Mouse (Mus musculus): ENCODE measurements at regions not wholly inside any gene's neighbourhood (a gene's known extent, or its start where the extent isn't known, plus 50 kb on each side); places are given as distances from the start of the nearest gene placed in this dataset.

GRCm38 (mm10) chr13:72937246-72937645, 308.6 kb downstream of the Irx2 start:
- DNase-seq (ENCODE audit: low spot score): no peak
- H3K36me3 ChIP-seq (ENCODE audit: control insufficient read depth, insufficient read depth, low read length): no peaks in the 10 kb centered on the region
- no peaks in the 10 kb centered on the region for H3K4me1 ChIP-seq (ENCODE audit: control insufficient read depth, insufficient read depth, low read length)
- ATAC-seq (ENCODE audit: low read depth): no peak
- H3K4me2 ChIP-seq (ENCODE audit: low read depth, low read length): no peak overlapping the region
- 84% methylated on average over 4 of the region's 4 CpGs for WGBS
- H3K4me3 ChIP-seq (ENCODE audit: low read depth, low read length): no peak overlapping the region
- no peak overlapping the region for H3K27ac ChIP-seq (replicated peaks; ENCODE audit: low read depth, low read length)
- no peaks in the 10 kb centered on the region for H3K27me3 ChIP-seq (replicated peaks; ENCODE audit: control insufficient read depth, insufficient read depth, low read length)
- H3K9me3 ChIP-seq (ENCODE audit: control insufficient read depth, low read length): no peaks in the 10 kb centered on the region
- H3K9ac ChIP-seq (ENCODE audit: low read depth, low read length): no peak overlapping the region

DNA sequence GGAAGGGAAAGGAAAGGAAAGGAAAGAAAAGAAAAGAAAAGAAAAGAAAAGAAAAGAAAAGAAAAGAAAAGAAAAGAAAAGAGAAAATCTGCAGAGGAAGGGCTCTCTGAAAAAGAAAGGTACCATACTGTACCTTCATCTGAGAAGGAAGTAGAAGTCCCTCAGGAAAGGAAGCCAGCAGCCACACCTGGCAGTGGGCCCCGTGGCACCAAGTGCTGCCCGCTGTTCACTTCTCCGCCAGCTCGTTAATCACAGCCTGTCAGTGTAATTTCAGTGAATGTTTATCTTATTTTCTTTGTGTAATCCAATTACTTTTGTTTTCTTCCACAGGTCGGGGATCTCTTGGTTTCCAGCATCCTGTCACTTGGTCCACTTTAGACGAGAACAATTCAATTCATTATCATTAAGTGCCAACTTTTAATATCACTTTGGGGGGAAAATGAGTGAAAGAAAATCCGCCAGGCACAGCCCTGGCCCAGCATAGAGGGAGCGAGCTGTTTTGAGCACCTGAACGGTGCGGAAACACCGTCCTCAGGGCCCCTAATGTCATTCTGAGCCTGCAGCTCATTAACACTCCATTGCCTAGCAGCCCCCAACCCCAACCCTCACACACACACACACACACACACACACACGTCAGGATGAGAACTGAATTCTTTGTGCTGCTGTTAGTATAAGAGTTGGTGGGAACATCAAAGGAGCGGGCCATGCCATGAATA, 309.7 kb downstream of the Irx2 start:
- Histone ChIP-seq H3K4me2 (ENCODE audit: low read depth, low read length) (no peak overlapping the region), H3K9me3 (ENCODE audit: control insufficient read depth, low read length) (no peaks in the 10 kb centered on the region), H3K36me3 (ENCODE audit: control insufficient read depth, insufficient read depth, low read length) (no peaks in the 10 kb centered on the region), H3K4me1 (ENCODE audit: control insufficient read depth, insufficient read depth, low read length) (no peaks in the 10 kb centered on the region), H3K27me3 (replicated peaks; ENCODE audit: control insufficient read depth, insufficient read depth, low read length) (no peaks in the 10 kb centered on the region), H3K4me3 (ENCODE audit: low read depth, low read length) (no peak overlapping the region), H3K27ac (replicated peaks; ENCODE audit: low read depth, low read length) (no peak overlapping the region), H3K9ac (ENCODE audit: low read depth, low read length) (no peak overlapping the region)
- no peak for ATAC-seq (ENCODE audit: low read depth)
- DNase-seq (ENCODE audit: low spot score): no peak
- WGBS: 38% methylated on average over 13 of the region's 13 CpGs

DNA sequence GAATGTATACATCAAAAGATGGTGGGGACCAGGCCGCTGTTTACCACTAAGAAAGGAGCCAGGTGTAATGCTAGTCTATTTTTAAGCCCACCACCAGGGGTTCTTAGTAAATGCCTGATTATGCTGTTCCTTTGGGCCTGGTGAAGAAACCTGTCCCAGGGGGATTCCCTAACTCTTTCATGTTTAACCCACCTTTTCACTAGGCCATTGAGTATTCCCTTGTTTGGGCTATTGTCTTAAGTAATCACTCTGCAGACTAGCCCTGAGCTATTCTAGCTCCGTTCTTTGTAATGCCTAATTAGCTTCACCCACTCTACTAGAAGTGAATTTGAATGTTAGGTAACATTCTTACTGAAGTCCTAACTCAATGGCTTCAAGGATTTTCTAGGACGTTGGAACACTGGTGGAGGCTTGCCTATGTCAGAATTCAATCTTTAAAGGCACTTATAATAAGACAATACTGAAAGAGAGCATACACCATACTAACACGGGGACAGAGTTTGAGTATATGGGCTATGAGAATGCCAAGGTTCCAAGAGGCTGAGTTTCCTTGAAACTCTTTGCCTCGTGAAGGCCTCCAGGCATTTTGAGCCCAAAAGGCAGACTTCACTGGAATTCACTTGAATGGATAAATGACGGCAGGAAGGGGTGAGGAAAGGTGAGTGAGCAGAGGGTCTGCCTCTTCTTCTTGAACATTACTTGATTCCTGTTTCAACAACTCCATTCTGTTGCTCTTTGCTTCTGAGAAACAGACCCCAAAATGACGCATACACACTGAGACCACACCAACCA, 312.7 kb upstream of the Irx4 start:
- no peaks in the 10 kb centered on the region for H3K9me3 ChIP-seq (ENCODE audit: control insufficient read depth, low read length)
- H3K4me3 ChIP-seq (ENCODE audit: low read depth, low read length): no peak overlapping the region
- no peaks in the 10 kb centered on the region for H3K27me3 ChIP-seq (replicated peaks; ENCODE audit: control insufficient read depth, insufficient read depth, low read length)
- 53% methylated on average over 7 of the region's 7 CpGs for WGBS
- H3K27ac ChIP-seq (replicated peaks; ENCODE audit: low read depth, low read length): no peak overlapping the region
- no peaks in the 10 kb centered on the region for H3K4me1 ChIP-seq (ENCODE audit: control insufficient read depth, insufficient read depth, low read length)
- no peak overlapping the region for H3K4me2 ChIP-seq (ENCODE audit: low read depth, low read length)
- ATAC-seq (ENCODE audit: low read depth) (no peak), DNase-seq (ENCODE audit: low spot score) (no peak)
- H3K36me3 ChIP-seq (ENCODE audit: control insufficient read depth, insufficient read depth, low read length): no peaks in the 10 kb centered on the region
- H3K9ac ChIP-seq (ENCODE audit: low read depth, low read length): no peak overlapping the region

DNA sequence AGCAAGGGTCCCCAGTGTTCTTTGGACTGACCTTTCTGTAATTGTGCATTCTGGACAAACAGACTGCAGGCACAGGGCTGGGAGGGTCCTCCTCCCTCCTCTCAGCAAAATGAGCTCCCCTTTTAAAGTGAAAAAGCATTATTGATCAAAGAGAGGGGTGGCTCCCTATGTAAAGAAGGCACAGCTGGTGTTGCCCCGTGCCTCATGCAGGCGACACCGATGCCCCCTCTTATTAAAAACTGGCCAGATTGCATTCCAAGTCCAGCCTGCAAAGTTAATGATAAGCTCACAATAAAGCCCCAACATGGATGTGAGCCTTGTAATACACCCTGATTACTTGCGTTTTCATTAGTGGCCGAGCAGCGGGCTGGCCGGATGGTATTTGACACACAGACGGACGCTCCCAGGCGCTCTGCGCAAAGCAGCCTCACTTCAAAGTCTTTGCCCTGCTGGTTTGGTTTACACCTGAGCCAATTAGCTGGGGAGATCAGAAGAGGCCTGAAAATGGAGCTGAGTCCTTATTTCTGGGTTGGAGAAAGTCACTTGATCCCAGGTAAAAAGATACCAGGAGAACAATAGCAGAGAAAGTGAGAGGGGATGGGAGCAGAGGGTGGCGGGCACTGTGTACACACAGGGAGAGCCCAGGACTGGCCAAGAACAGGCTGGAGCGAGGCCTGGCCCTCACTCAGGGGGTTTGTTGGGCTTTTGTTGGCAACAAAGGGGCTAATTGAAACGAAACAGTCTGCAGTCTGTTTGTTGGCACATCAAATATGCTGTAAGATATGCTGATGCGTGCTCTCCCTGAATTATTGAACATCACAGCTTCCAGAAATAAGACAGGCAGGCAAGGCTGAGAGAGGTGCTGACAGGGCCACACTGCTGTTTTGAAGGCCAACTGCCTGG, 301.4 kb upstream of the Irx4 start:
- no peak overlapping the region for H3K4me2 ChIP-seq (ENCODE audit: low read depth, low read length)
- H3K9ac ChIP-seq (ENCODE audit: low read depth, low read length): no peak overlapping the region
- no peak for DNase-seq (ENCODE audit: low spot score)
- no peaks in the 10 kb centered on the region for H3K36me3 ChIP-seq (ENCODE audit: control insufficient read depth, insufficient read depth, low read length)
- no peaks in the 10 kb centered on the region for H3K4me1 ChIP-seq (ENCODE audit: control insufficient read depth, insufficient read depth, low read length)
- ATAC-seq (ENCODE audit: low read depth): peak; percentile 68; the same call in 1 of the 2 replicates
- H3K4me3 ChIP-seq (ENCODE audit: low read depth, low read length): no peak overlapping the region
- 36% methylated on average over 15 of the region's 15 CpGs for WGBS
- no peak overlapping the region for H3K27ac ChIP-seq (replicated peaks; ENCODE audit: low read depth, low read length)
- no peaks in the 10 kb centered on the region for H3K27me3 ChIP-seq (replicated peaks; ENCODE audit: control insufficient read depth, insufficient read depth, low read length)
- H3K9me3 ChIP-seq (ENCODE audit: control insufficient read depth, low read length): no peaks in the 10 kb centered on the region

DNA sequence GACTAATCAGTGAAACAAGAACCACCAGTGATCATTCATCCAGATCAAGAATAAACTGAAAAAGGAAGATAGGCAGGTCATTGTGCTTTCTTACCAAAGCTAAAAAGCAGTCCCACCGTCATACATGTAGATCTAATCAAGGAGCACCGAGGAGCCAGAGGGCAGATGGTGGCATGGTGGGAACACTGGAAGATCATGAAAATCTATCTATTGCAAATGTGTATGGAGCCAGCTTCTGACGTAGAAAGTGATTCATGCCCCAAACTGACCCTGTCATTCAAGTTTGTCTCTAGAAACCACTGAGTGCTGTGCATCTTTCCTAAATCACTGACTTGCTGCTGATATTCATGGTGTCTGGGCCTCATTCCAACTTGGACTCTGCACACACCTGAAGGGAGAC, 299.0 kb upstream of the Irx4 start:
- ATAC-seq (ENCODE audit: low read depth): no peak
- Histone ChIP-seq H3K4me3 (ENCODE audit: low read depth, low read length) (no peak overlapping the region), H3K4me2 (ENCODE audit: low read depth, low read length) (no peak overlapping the region), H3K36me3 (ENCODE audit: control insufficient read depth, insufficient read depth, low read length) (no peaks in the 10 kb centered on the region), H3K27ac (replicated peaks; ENCODE audit: low read depth, low read length) (no peak overlapping the region), H3K4me1 (ENCODE audit: control insufficient read depth, insufficient read depth, low read length) (no peaks in the 10 kb centered on the region), H3K9ac (ENCODE audit: low read depth, low read length) (no peak overlapping the region), H3K27me3 (replicated peaks; ENCODE audit: control insufficient read depth, insufficient read depth, low read length) (no peaks in the 10 kb centered on the region), H3K9me3 (ENCODE audit: control insufficient read depth, low read length) (no peaks in the 10 kb centered on the region)
- DNase-seq (ENCODE audit: low spot score): no peak
- WGBS: 88% methylated on average over 3 of the region's 3 CpGs

GRCm38 (mm10) chr13:72972165-72972564, 288.1 kb upstream of the Irx4 start:
- Histone ChIP-seq H3K4me1 (ENCODE audit: control insufficient read depth, insufficient read depth, low read length) (no peaks in the 10 kb centered on the region), H3K27ac (replicated peaks; ENCODE audit: low read depth, low read length) (no peak overlapping the region), H3K4me2 (ENCODE audit: low read depth, low read length) (no peak overlapping the region), H3K4me3 (ENCODE audit: low read depth, low read length) (no peak overlapping the region), H3K27me3 (replicated peaks; ENCODE audit: control insufficient read depth, insufficient read depth, low read length) (no peaks in the 10 kb centered on the region), H3K9me3 (ENCODE audit: control insufficient read depth, low read length) (no peaks in the 10 kb centered on the region), H3K9ac (ENCODE audit: low read depth, low read length) (no peak overlapping the region), H3K36me3 (ENCODE audit: control insufficient read depth, insufficient read depth, low read length) (no peaks in the 10 kb centered on the region)
- WGBS: 89% methylated on average over 4 of the region's 4 CpGs
- DNase-seq (ENCODE audit: low spot score): no peak
- ATAC-seq (ENCODE audit: low read depth): no peak

DNA sequence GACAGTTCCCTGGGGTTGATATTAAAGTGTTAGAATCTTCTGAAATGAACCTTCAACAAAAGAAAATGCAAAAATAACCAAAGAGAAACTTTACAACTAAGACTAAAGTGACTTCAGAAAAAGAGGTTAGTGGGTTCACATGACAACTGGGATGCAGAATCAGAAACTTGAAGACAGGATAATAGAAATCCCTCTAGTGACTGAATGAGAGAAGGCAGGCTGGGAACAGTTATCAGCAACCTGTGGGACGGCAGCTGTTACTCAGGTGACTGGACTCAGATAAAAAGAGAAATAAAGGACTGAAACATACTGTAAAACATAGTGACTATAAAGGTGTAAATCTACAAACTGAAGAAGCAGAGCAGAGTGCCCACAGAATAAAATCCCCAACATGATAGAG, 287.4 kb upstream of the Irx4 start:
- no peak for ATAC-seq (ENCODE audit: low read depth)
- Histone ChIP-seq H3K9ac (ENCODE audit: low read depth, low read length) (no peak overlapping the region), H3K27ac (replicated peaks; ENCODE audit: low read depth, low read length) (no peak overlapping the region), H3K27me3 (replicated peaks; ENCODE audit: control insufficient read depth, insufficient read depth, low read length) (no peaks in the 10 kb centered on the region), H3K4me2 (ENCODE audit: low read depth, low read length) (no peak overlapping the region), H3K4me1 (ENCODE audit: control insufficient read depth, insufficient read depth, low read length) (no peaks in the 10 kb centered on the region), H3K4me3 (ENCODE audit: low read depth, low read length) (no peak overlapping the region), H3K9me3 (ENCODE audit: control insufficient read depth, low read length) (no peaks in the 10 kb centered on the region), H3K36me3 (ENCODE audit: control insufficient read depth, insufficient read depth, low read length) (no peaks in the 10 kb centered on the region)
- DNase-seq (ENCODE audit: low spot score): no peak
- WGBS: 34% methylated on average over 1 of the region's 1 CpGs

- Histone ChIP-seq H3K27ac (replicated peaks; ENCODE audit: low read depth, low read length) (no peak overlapping the region), H3K36me3 (ENCODE audit: control insufficient read depth, insufficient read depth, low read length) (no peaks in the 10 kb centered on the region), H3K4me2 (ENCODE audit: low read depth, low read length) (no peak overlapping the region), H3K4me3 (ENCODE audit: low read depth, low read length) (no peak overlapping the region), H3K4me1 (ENCODE audit: control insufficient read depth, insufficient read depth, low read length) (no peaks in the 10 kb centered on the region), H3K27me3 (replicated peaks; ENCODE audit: control insufficient read depth, insufficient read depth, low read length) (no peaks in the 10 kb centered on the region), H3K9me3 (ENCODE audit: control insufficient read depth, low read length) (no peaks in the 10 kb centered on the region), H3K9ac (ENCODE audit: low read depth, low read length) (no peak overlapping the region)
- ATAC-seq (ENCODE audit: low read depth): no peak
- no peak for DNase-seq (ENCODE audit: low spot score)
- 86% methylated on average over 6 of the region's 6 CpGs for WGBS
These were observed 283.1 kb upstream of the Irx4 start for GRCm38 (mm10) chr13:72977213-72977612.

Measured in embryonic facial prominence, embryonic 14.5 days (tissue).